Mouse (Mus musculus): ENCODE measurements around the gene Syt16. TPM values are rescaled to one million over a fixed set of nuclear protein-coding genes. Genes with fewer than 3 reads are reported as not detected.

The Syt16 gene
- polyA plus RNA-seq, 1 experiment from 2014 or later = 0.04 TPM

GRCm38 (mm10) chr12:74316989-74317759, 319.7 kb downstream of the Syt16 start:
- Histone ChIP-seq H3K27ac (ENCODE audit: low read length) (peak overlapping the region; percentile 59; the same call in 1 of the 2 replicates), H3K36me3 (ENCODE audit: insufficient read depth, low read length) (no peaks in the 10 kb centered on the region), H3K27me3 (replicated peaks; ENCODE audit: insufficient read depth, low read length) (no peaks in the 10 kb centered on the region), H3K9ac (replicated peaks; ENCODE audit: low read depth) (0 out of 2 replicates have a peak overlapping the region, but pooled peaks have one; percentile 16), H3K9me3 (ENCODE audit: low read length) (no peaks in the 10 kb centered on the region), H3K4me2 (replicated peaks; ENCODE audit: low read depth, low read length) (peak overlapping the region; percentile 51), H3K4me3 (ENCODE audit: low read depth, low read length) (peak overlapping the region; percentile 55), H3K4me1 (ENCODE audit: insufficient read depth, low read depth, low read length) (no peaks in the 10 kb centered on the region)
- peak; percentile 92 for ATAC-seq
- DNase-seq (ENCODE audit: low spot score) = peak; percentile 93
- TF ChIP-seq EP300 (IDR thresholded peaks at IDR 0.05) = no peak
- TF ChIP-seq CTCF (IDR thresholded peaks at IDR 0.05) = peak; percentile 89
- 8% methylated on average over 15 of the region's 15 CpGs for WGBS

DNA sequence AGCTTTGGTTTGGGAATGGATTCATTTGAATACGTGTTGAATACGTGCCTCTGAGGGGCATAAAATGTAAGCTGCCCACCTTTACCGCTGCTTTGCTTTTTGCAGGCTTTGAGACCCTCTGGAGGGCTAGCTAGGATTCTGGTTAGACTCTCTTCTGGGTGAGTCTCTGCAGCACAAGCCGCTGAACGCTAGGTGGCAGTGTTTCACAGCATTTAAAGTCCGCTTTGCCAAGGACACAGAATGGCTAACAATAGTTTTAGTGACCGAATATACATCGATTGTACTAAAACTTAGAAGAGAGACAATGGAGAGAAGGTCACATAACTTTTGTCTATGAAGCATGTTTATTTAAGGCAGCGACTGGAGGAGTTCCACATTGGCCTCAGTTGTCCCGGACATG, 322.9 kb downstream of the Syt16 start:
- Histone ChIP-seq H3K9me3 (ENCODE audit: low read length) (no peaks in the 10 kb centered on the region), H3K27me3 (replicated peaks; ENCODE audit: insufficient read depth, low read length) (no peaks in the 10 kb centered on the region), H3K9ac (replicated peaks; ENCODE audit: low read depth) (no peak overlapping the region), H3K4me1 (ENCODE audit: insufficient read depth, low read depth, low read length) (no peaks in the 10 kb centered on the region), H3K4me2 (replicated peaks; ENCODE audit: low read depth, low read length) (no peak overlapping the region), H3K36me3 (ENCODE audit: insufficient read depth, low read length) (no peaks in the 10 kb centered on the region), H3K4me3 (ENCODE audit: low read depth, low read length) (no peak overlapping the region), H3K27ac (ENCODE audit: low read length) (no peak overlapping the region)
- DNase-seq (ENCODE audit: low spot score) (peak; percentile 68), ATAC-seq (no peak)
- TF ChIP-seq CTCF (IDR thresholded peaks at IDR 0.05) (peak; percentile 91), EP300 (IDR thresholded peaks at IDR 0.05) (no peak)
- WGBS = 9% methylated on average over 10 of the region's 10 CpGs

DNA sequence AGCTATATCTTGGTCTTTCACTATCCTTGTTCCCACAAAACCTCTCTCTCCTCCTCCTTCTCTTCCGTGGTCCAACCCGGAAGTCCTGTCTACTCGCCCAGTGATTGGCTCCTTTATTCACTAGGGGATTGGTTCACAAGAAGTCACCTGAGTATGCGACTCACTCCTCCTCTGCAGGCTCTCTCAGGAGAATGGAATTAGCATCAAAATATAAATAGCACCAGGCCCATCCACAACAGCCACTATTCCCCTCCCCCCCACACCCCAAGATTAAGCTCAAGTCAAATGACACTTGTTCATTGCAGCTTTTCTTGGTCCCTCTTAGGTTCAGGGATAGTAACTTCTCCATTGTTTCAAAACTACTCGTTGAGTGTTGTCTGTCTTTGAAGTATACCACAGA, 324.5 kb downstream of the Syt16 start:
- TF ChIP-seq EP300 (IDR thresholded peaks at IDR 0.05) = no peak
- no peak for TF ChIP-seq CTCF (IDR thresholded peaks at IDR 0.05)
- Histone ChIP-seq H3K27me3 (replicated peaks; ENCODE audit: insufficient read depth, low read length) (no peaks in the 10 kb centered on the region), H3K9me3 (ENCODE audit: low read length) (no peaks in the 10 kb centered on the region), H3K4me1 (ENCODE audit: insufficient read depth, low read depth, low read length) (no peaks in the 10 kb centered on the region), H3K27ac (ENCODE audit: low read length) (no peak overlapping the region), H3K9ac (replicated peaks; ENCODE audit: low read depth) (no peak overlapping the region), H3K4me3 (ENCODE audit: low read depth, low read length) (no peak overlapping the region), H3K36me3 (ENCODE audit: insufficient read depth, low read length) (no peaks in the 10 kb centered on the region), H3K4me2 (replicated peaks; ENCODE audit: low read depth, low read length) (no peak overlapping the region)
- DNase-seq (ENCODE audit: low spot score) = no peak
- no peak for ATAC-seq
- 78% methylated on average over 5 of the region's 5 CpGs for WGBS

Other genes with a start within 250 kb of the Syt16 start
- gene Hif1a, start 96.3 kb upstream of the Syt16 start, polyA plus RNA-seq (2015; fragmentation: Nextera tagmentation; extraction: Ambion mirVana) = 34.6 and 42.7 TPM in 2 replicates
- gene Gm49321, start 60.0 kb upstream of the Syt16 start, polyA plus RNA-seq (2015; fragmentation: Nextera tagmentation; extraction: Ambion mirVana) = 4.3 and 7.2 TPM in 2 replicates
- gene Snapc1, start 33.2 kb upstream of the Syt16 start, polyA plus RNA-seq (2015; fragmentation: Nextera tagmentation; extraction: Ambion mirVana) = 9.1 and 9.2 TPM in 2 replicates

Data from lung, postnatal 0 days (tissue).